Mouse (Mus musculus) liver, embryonic 14.5 days (tissue): ENCODE results near the gene Dock2.

Experiments
- CTCF ChIP-seq: IDR thresholded peaks from 2 replicates; pipeline ENCODE4 v1.5.1; 2016; ENCODE audit warnings: antibody characterized with exemption, low read depth, control low read depth
- EP300 ChIP-seq: IDR thresholded peaks from 2 replicates; pipeline ENCODE4 v1.6.1; 2016; ENCODE audit warnings: antibody characterized with exemption, low read depth

DNA sequence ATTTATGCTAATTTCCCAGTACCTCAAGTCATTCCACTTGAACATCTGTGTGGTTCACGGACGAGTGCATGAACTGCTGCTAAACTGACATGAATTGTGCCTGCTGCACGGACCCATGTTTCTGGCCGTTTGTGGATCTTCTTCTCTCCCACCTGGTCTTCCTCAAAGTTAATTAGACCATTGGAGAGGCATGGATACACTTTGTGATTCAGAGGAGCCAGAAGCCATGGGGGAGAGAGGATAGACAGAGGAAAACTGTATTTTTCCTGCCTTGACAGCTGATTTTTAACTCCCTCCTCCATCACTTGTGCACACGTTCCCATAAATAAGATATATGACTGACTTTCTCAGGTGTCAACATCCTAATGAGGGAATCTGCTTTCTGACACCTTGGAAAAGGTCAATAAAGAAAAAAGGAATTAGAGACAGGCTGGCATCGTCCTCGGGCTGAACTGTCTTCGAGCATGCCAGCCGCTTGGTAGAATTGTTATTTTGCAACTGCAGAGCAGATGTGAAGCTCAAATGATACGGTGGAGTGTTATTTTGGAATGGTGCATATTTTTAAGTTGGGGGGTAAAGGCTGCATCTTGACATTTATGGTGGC is 434.1 kb downstream of the Dock2 start:
- TF ChIP-seq EP300 (no peak), CTCF (no peak)
